Mouse (Mus musculus): ENCODE results near the gene Lsamp. TPM values are rescaled to one million over a fixed set of nuclear protein-coding genes. Genes with fewer than 3 reads are reported as not detected.

Gene Lsamp
- polyA plus RNA-seq, 1 experiment from 2014 or later, result 3.1 TPM

GRCm38 (mm10) chr16:41936908-41937595 is 1952.9 kb downstream of the Lsamp start:
- WGBS, result 61% methylated on average over 3 of the region's 3 CpGs
- H3K9ac ChIP-seq (ENCODE audit: low read depth, low read length), result no peak overlapping the region
- ATAC-seq, result no peak
- H3K4me1 ChIP-seq (ENCODE audit: control insufficient read depth, insufficient read depth, low read length), result no peaks in the 10 kb centered on the region
- H3K36me3 ChIP-seq (ENCODE audit: control insufficient read depth, insufficient read depth, low read length), result no peaks in the 10 kb centered on the region
- H3K4me2 ChIP-seq (ENCODE audit: low read depth, low read length), result no peak overlapping the region
- H3K9me3 ChIP-seq (ENCODE audit: control insufficient read depth, low read length), result no peaks in the 10 kb centered on the region
- H3K27ac ChIP-seq (ENCODE audit: low read length), result no peak overlapping the region
- no peaks in the 10 kb centered on the region for H3K27me3 ChIP-seq (replicated peaks; ENCODE audit: control insufficient read depth, insufficient read depth, low read length)
- H3K4me3 ChIP-seq (ENCODE audit: low read length), result no peak overlapping the region

GRCm38 (mm10) chr16:41937596-41937990 is 1953.4 kb downstream of the Lsamp start:
- no peaks in the 10 kb centered on the region for H3K4me1 ChIP-seq (ENCODE audit: control insufficient read depth, insufficient read depth, low read length)
- H3K9ac ChIP-seq (ENCODE audit: low read depth, low read length), result no peak overlapping the region
- no peak for ATAC-seq
- H3K9me3 ChIP-seq (ENCODE audit: control insufficient read depth, low read length), result no peaks in the 10 kb centered on the region
- no peak overlapping the region for H3K4me2 ChIP-seq (ENCODE audit: low read depth, low read length)
- WGBS, result 88% methylated on average over 1 of the region's 1 CpGs
- no peak overlapping the region for H3K27ac ChIP-seq (ENCODE audit: low read length)
- no peak overlapping the region for H3K4me3 ChIP-seq (ENCODE audit: low read length)
- H3K36me3 ChIP-seq (ENCODE audit: control insufficient read depth, insufficient read depth, low read length), result no peaks in the 10 kb centered on the region
- no peaks in the 10 kb centered on the region for H3K27me3 ChIP-seq (replicated peaks; ENCODE audit: control insufficient read depth, insufficient read depth, low read length)

GRCm38 (mm10) chr16:41938258-41938657 is 1954.1 kb downstream of the Lsamp start:
- WGBS, result 89% methylated on average over 5 of the region's 5 CpGs
- Histone ChIP-seq H3K9ac (ENCODE audit: low read depth, low read length) (no peak overlapping the region), H3K4me3 (ENCODE audit: low read length) (no peak overlapping the region), H3K4me1 (ENCODE audit: control insufficient read depth, insufficient read depth, low read length) (no peaks in the 10 kb centered on the region), H3K27ac (ENCODE audit: low read length) (no peak overlapping the region), H3K4me2 (ENCODE audit: low read depth, low read length) (no peak overlapping the region), H3K9me3 (ENCODE audit: control insufficient read depth, low read length) (no peaks in the 10 kb centered on the region), H3K36me3 (ENCODE audit: control insufficient read depth, insufficient read depth, low read length) (no peaks in the 10 kb centered on the region), H3K27me3 (replicated peaks; ENCODE audit: control insufficient read depth, insufficient read depth, low read length) (no peaks in the 10 kb centered on the region)
- ATAC-seq, result no peak

GRCm38 (mm10) chr16:41941591-41942315 is 1957.6 kb downstream of the Lsamp start:
- WGBS, result 86% methylated on average over 7 of the region's 7 CpGs
- no peak overlapping the region for H3K27ac ChIP-seq (ENCODE audit: low read length)
- no peaks in the 10 kb centered on the region for H3K27me3 ChIP-seq (replicated peaks; ENCODE audit: control insufficient read depth, insufficient read depth, low read length)
- H3K4me3 ChIP-seq (ENCODE audit: low read length), result no peak overlapping the region
- H3K4me2 ChIP-seq (ENCODE audit: low read depth, low read length), result no peak overlapping the region
- no peak overlapping the region for H3K9ac ChIP-seq (ENCODE audit: low read depth, low read length)
- H3K4me1 ChIP-seq (ENCODE audit: control insufficient read depth, insufficient read depth, low read length), result no peaks in the 10 kb centered on the region
- H3K9me3 ChIP-seq (ENCODE audit: control insufficient read depth, low read length), result no peaks in the 10 kb centered on the region
- ATAC-seq, result no peak
- H3K36me3 ChIP-seq (ENCODE audit: control insufficient read depth, insufficient read depth, low read length), result no peaks in the 10 kb centered on the region

- no peak overlapping the region for H3K27ac ChIP-seq (ENCODE audit: low read length)
- H3K27me3 ChIP-seq (replicated peaks; ENCODE audit: control insufficient read depth, insufficient read depth, low read length), result no peaks in the 10 kb centered on the region
- no peaks in the 10 kb centered on the region for H3K4me1 ChIP-seq (ENCODE audit: control insufficient read depth, insufficient read depth, low read length)
- ATAC-seq, result no peak
- WGBS, result 91% methylated on average over 3 of the region's 3 CpGs
- H3K4me3 ChIP-seq (ENCODE audit: low read length), result no peak overlapping the region
- no peaks in the 10 kb centered on the region for H3K9me3 ChIP-seq (ENCODE audit: control insufficient read depth, low read length)
- H3K9ac ChIP-seq (ENCODE audit: low read depth, low read length), result no peak overlapping the region
- H3K36me3 ChIP-seq (ENCODE audit: control insufficient read depth, insufficient read depth, low read length), result no peaks in the 10 kb centered on the region
- H3K4me2 ChIP-seq (ENCODE audit: low read depth, low read length), result no peak overlapping the region
These were observed 1973.7 kb downstream of the Lsamp start for GRCm38 (mm10) chr16:41957811-41958210.

- 72% methylated on average over 1 of the region's 1 CpGs for WGBS
- H3K4me3 ChIP-seq (ENCODE audit: low read length), result no peak overlapping the region
- no peak overlapping the region for H3K27ac ChIP-seq (ENCODE audit: low read length)
- no peaks in the 10 kb centered on the region for H3K27me3 ChIP-seq (replicated peaks; ENCODE audit: control insufficient read depth, insufficient read depth, low read length)
- no peak overlapping the region for H3K9ac ChIP-seq (ENCODE audit: low read depth, low read length)
- H3K36me3 ChIP-seq (ENCODE audit: control insufficient read depth, insufficient read depth, low read length), result no peaks in the 10 kb centered on the region
- H3K4me1 ChIP-seq (ENCODE audit: control insufficient read depth, insufficient read depth, low read length), result no peaks in the 10 kb centered on the region
- ATAC-seq, result no peak
- H3K4me2 ChIP-seq (ENCODE audit: low read depth, low read length), result no peak overlapping the region
- no peaks in the 10 kb centered on the region for H3K9me3 ChIP-seq (ENCODE audit: control insufficient read depth, low read length)
These were observed 1981.5 kb downstream of the Lsamp start for GRCm38 (mm10) chr16:41965636-41966035.

GRCm38 (mm10) chr16:41969215-41969614 is 1985.1 kb downstream of the Lsamp start:
- ATAC-seq, result no peak
- Histone ChIP-seq H3K9ac (ENCODE audit: low read depth, low read length) (no peak overlapping the region), H3K27me3 (replicated peaks; ENCODE audit: control insufficient read depth, insufficient read depth, low read length) (no peaks in the 10 kb centered on the region), H3K4me2 (ENCODE audit: low read depth, low read length) (no peak overlapping the region), H3K9me3 (ENCODE audit: control insufficient read depth, low read length) (no peaks in the 10 kb centered on the region), H3K4me1 (ENCODE audit: control insufficient read depth, insufficient read depth, low read length) (no peaks in the 10 kb centered on the region), H3K36me3 (ENCODE audit: control insufficient read depth, insufficient read depth, low read length) (no peaks in the 10 kb centered on the region), H3K27ac (ENCODE audit: low read length) (no peak overlapping the region), H3K4me3 (ENCODE audit: low read length) (no peak overlapping the region)
- WGBS, result 72% methylated on average over 2 of the region's 2 CpGs

- H3K9ac ChIP-seq (ENCODE audit: low read depth, low read length), result no peak overlapping the region
- no peaks in the 10 kb centered on the region for H3K4me1 ChIP-seq (ENCODE audit: control insufficient read depth, insufficient read depth, low read length)
- no peaks in the 10 kb centered on the region for H3K36me3 ChIP-seq (ENCODE audit: control insufficient read depth, insufficient read depth, low read length)
- no peaks in the 10 kb centered on the region for H3K27me3 ChIP-seq (replicated peaks; ENCODE audit: control insufficient read depth, insufficient read depth, low read length)
- no peak overlapping the region for H3K4me3 ChIP-seq (ENCODE audit: low read length)
- no peak overlapping the region for H3K4me2 ChIP-seq (ENCODE audit: low read depth, low read length)
- H3K27ac ChIP-seq (ENCODE audit: low read length), result no peak overlapping the region
- no peaks in the 10 kb centered on the region for H3K9me3 ChIP-seq (ENCODE audit: control insufficient read depth, low read length)
- WGBS, result 53% methylated on average over 2 of the region's 2 CpGs
- ATAC-seq, result no peak
These were observed 1990.9 kb downstream of the Lsamp start for GRCm38 (mm10) chr16:41974866-41975719.

- Histone ChIP-seq H3K36me3 (ENCODE audit: control insufficient read depth, insufficient read depth, low read length) (no peaks in the 10 kb centered on the region), H3K27ac (ENCODE audit: low read length) (no peak overlapping the region), H3K4me2 (ENCODE audit: low read depth, low read length) (no peak overlapping the region), H3K9me3 (ENCODE audit: control insufficient read depth, low read length) (no peaks in the 10 kb centered on the region), H3K9ac (ENCODE audit: low read depth, low read length) (no peak overlapping the region), H3K4me1 (ENCODE audit: control insufficient read depth, insufficient read depth, low read length) (no peaks in the 10 kb centered on the region), H3K4me3 (ENCODE audit: low read length) (no peak overlapping the region), H3K27me3 (replicated peaks; ENCODE audit: control insufficient read depth, insufficient read depth, low read length) (no peaks in the 10 kb centered on the region)
- ATAC-seq, result no peak
- 72% methylated on average over 5 of the region's 5 CpGs for WGBS
These were observed 1992.7 kb downstream of the Lsamp start for GRCm38 (mm10) chr16:41976897-41977296.
